Mouse (Mus musculus) hindbrain, embryonic 12.5 days (tissue): ENCODE measurements at regions not wholly inside any gene's neighbourhood (a gene's known extent, or its start where the extent isn't known, plus 50 kb on each side); places are given as distances from the start of the nearest gene placed in this dataset.

Source experiments
- ATAC-seq: fragments of 200-750 bp; cut with Nextera tagmentation; 2 replicates; pipeline ENCODE4 v1.8.0; 2017; ENCODE audit warnings: moderate TSS enrichment; ENCODE audit not compliant: low FRiP score
- H3K27ac ChIP-seq: fragments of 300-500 bp; sonication (generic); 2 replicates; pipeline ENCODE4 v1.5.1; 2016; ENCODE audit warnings: mild to moderate bottlenecking
- H3K27me3 ChIP-seq: fragments of 300-500 bp; sonication (generic); 2 replicates; pipeline ENCODE4 v1.6.1; 2016; ENCODE audit warnings: mild to moderate bottlenecking
- H3K36me3 ChIP-seq: fragments of 300-500 bp; sonication (generic); 2 replicates; pipeline ENCODE4 v1.6.1; 2016; ENCODE audit warnings: mild to moderate bottlenecking
- H3K4me1 ChIP-seq: fragments of 300-500 bp; sonication (generic); 2 replicates; pipeline ENCODE4 v1.6.1; 2016
- H3K4me2 ChIP-seq: fragments of 300-500 bp; sonication (generic); replicated peaks from 2 replicates; pipeline ENCODE4 v1.6.1; 2016; ENCODE audit warnings: mild to moderate bottlenecking
- H3K4me3 ChIP-seq: fragments of 300-500 bp; sonication (generic); 2 replicates; pipeline ENCODE4 v1.5.1; 2016; ENCODE audit warnings: mild to moderate bottlenecking
- H3K9ac ChIP-seq: fragments of 300-500 bp; sonication (generic); 2 replicates; pipeline ENCODE4 v1.6.1; 2016; ENCODE audit warnings: mild to moderate bottlenecking, moderate library complexity
- H3K9me3 ChIP-seq: fragments of 300-500 bp; sonication (generic); replicated peaks from 2 replicates; pipeline ENCODE4 v1.6.1; 2016; ENCODE audit warnings: mild to moderate bottlenecking
- WGBS: fragments of 180-500 bp; shearing (Covaris S2); methylation state at CpG from one replicate; pipeline ENCODE4 v1.1.7; 2016; 5-methylcytosine and 5-hydroxymethylcytosine counted together

DNA sequence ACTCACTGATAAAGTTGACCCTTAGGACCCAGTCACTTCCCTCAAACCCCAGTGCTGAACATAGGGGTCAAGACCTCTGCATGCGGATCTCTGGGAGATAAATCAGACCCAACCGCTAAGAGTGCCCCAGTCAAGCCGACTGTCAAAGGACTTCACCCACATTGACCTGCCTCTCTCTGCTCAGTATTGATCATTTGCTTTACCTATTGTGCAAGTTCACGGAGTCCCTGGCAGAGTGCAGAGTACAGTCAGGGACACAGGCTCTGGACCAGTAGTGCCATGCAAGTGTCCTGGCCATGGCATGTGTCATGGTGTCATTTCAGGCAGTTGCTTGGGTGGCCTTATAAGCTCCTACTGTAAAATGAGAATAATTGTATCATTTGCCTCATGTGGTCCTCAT lies 169.9 kb downstream of the Dyrk2 start:
- Histone ChIP-seq H3K4me3 (no peak overlapping the region), H3K9me3 (no peaks in the 10 kb centered on the region), H3K9ac (no peak overlapping the region), H3K36me3 (no peaks in the 10 kb centered on the region), H3K4me1 (no peaks in the 10 kb centered on the region), H3K27ac (no peak overlapping the region), H3K27me3 (no peaks in the 10 kb centered on the region), H3K4me2 (no peak overlapping the region)
- no peak for ATAC-seq
- 85% methylated on average over 4 of the region's 4 CpGs for WGBS

DNA sequence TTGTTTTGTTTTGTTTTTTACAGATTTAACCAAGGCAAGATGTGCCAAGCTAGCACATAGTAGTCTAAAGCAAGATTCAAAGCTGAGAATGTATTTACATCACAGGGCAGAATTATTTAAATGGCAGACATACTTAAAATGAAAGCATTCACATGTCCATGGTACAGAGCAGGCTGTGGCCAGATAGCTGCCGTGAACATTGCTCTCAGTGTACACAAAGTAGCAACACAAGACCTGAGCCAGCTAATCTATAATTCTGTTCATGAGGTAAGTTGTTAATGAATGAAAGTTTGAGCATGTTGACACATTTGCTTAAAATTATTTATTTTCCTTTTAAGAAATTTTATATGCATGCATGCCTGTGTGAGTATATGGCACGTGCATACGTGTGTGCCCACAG lies 164.0 kb downstream of the Dyrk2 start:
- no peak overlapping the region for H3K4me3 ChIP-seq
- no peaks in the 10 kb centered on the region for H3K4me1 ChIP-seq
- H3K27ac ChIP-seq, result no peak overlapping the region
- H3K9ac ChIP-seq, result no peak overlapping the region
- H3K36me3 ChIP-seq, result no peaks in the 10 kb centered on the region
- WGBS, result 95% methylated on average over 3 of the region's 3 CpGs
- H3K27me3 ChIP-seq, result no peaks in the 10 kb centered on the region
- no peak for ATAC-seq
- H3K9me3 ChIP-seq, result no peaks in the 10 kb centered on the region
- H3K4me2 ChIP-seq, result no peak overlapping the region

DNA sequence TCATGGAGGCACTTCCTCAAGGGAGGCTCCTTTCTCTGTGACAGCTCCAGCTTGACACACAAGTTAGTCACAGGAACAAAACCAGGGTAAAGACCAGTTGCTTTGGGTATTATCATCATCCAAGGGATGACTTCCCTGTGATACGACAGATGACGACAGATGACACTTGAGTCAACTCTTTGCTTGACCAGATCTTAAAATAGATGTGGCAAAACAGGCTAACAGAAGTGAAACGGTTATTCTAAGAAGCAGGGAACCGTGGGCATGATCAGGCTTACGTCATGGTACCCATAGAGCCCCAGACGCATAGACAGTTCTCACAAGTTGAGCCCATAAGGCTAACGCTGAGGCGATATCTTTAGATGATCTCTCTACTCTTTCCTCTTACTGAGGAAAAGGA lies 160.3 kb downstream of the Dyrk2 start:
- Histone ChIP-seq H3K27me3 (no peaks in the 10 kb centered on the region), H3K27ac (no peak overlapping the region), H3K4me3 (no peak overlapping the region), H3K9ac (no peak overlapping the region), H3K36me3 (no peaks in the 10 kb centered on the region), H3K9me3 (no peaks in the 10 kb centered on the region), H3K4me1 (peaks cover 8% of the 10 kb centered on the region; the same call in 1 of the 2 replicates), H3K4me2 (no peak overlapping the region)
- no peak for ATAC-seq
- 93% methylated on average over 8 of the region's 8 CpGs for whole genome bisulfite sequencing

DNA sequence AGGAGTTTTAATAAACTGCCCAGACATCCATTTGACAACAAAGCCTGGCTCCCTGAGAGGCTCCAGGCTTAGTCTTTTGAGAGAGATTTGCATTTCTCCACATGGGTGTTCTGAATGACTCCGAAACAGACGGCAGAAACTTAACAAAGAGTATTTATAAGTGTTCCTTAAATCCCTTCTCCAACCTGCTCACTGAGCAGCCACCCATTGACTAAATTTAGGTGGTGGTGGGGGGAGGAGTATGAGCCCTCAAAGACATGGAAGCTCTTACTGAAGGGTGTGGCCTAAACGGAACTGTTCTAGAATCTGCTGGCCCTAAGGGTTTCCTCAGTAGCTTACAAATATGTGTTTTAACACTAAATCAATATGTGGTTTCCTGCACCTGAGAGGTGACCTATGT lies 158.5 kb downstream of the Dyrk2 start:
- no peaks in the 10 kb centered on the region for H3K27me3 ChIP-seq
- H3K4me2 ChIP-seq, result no peak overlapping the region
- no peak overlapping the region for H3K9ac ChIP-seq
- WGBS, result 60% methylated on average over 3 of the region's 3 CpGs
- no peaks in the 10 kb centered on the region for H3K9me3 ChIP-seq
- H3K36me3 ChIP-seq, result no peaks in the 10 kb centered on the region
- H3K27ac ChIP-seq, result no peak overlapping the region
- ATAC-seq, result no peak
- H3K4me1 ChIP-seq, result peaks cover 8% of the 10 kb centered on the region; the same call in 1 of the 2 replicates
- no peak overlapping the region for H3K4me3 ChIP-seq

GRCm38 (mm10) chr10:118711951-118712350 lies 158.1 kb downstream of the Dyrk2 start:
- Histone ChIP-seq H3K27me3 (no peaks in the 10 kb centered on the region), H3K36me3 (no peaks in the 10 kb centered on the region), H3K27ac (no peak overlapping the region), H3K4me2 (no peak overlapping the region), H3K9me3 (no peaks in the 10 kb centered on the region), H3K4me3 (no peak overlapping the region), H3K9ac (no peak overlapping the region), H3K4me1 (peaks cover 8% of the 10 kb centered on the region; the same call in 1 of the 2 replicates)
- no peak for ATAC-seq
- WGBS, result 72% methylated on average over 10 of the region's 10 CpGs

GRCm38 (mm10) chr10:118712951-118713350 lies 157.1 kb downstream of the Dyrk2 start:
- no peak overlapping the region for H3K27ac ChIP-seq
- no peak overlapping the region for H3K4me3 ChIP-seq
- peaks cover 8% of the 10 kb centered on the region; the same call in 1 of the 2 replicates for H3K4me1 ChIP-seq
- no peak overlapping the region for H3K4me2 ChIP-seq
- WGBS, result 86% methylated on average over 6 of the region's 6 CpGs
- H3K9ac ChIP-seq, result no peak overlapping the region
- no peaks in the 10 kb centered on the region for H3K27me3 ChIP-seq
- H3K36me3 ChIP-seq, result no peaks in the 10 kb centered on the region
- H3K9me3 ChIP-seq, result no peaks in the 10 kb centered on the region
- no peak for ATAC-seq

DNA sequence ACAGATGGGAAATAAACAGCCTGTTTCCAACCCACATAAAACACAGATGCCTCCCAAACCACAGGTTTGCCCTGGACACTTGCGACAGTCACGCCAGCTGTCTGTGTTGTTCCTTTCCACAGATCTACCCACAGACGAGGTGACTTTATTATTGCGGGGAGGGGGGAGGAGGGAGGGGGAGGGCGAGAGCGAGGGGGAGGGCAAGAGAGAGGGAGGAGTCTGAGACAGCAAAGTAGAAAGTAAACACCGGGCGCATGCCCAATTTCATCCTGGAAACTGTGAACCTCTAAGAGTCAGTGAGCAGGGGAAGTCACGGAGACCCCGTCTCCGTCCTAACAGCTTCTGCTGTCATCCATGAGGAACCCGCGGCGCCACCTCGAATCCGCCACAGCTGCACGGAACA lies 155.8 kb downstream of the Dyrk2 start:
- H3K4me1 ChIP-seq, result peaks cover 8% of the 10 kb centered on the region; the same call in 1 of the 2 replicates
- no peak overlapping the region for H3K27ac ChIP-seq
- 88% methylated on average over 17 of the region's 17 CpGs for WGBS
- no peak overlapping the region for H3K4me3 ChIP-seq
- no peak for ATAC-seq
- H3K9ac ChIP-seq, result no peak overlapping the region
- no peaks in the 10 kb centered on the region for H3K27me3 ChIP-seq
- H3K9me3 ChIP-seq, result no peaks in the 10 kb centered on the region
- H3K36me3 ChIP-seq, result no peaks in the 10 kb centered on the region
- no peak overlapping the region for H3K4me2 ChIP-seq

DNA sequence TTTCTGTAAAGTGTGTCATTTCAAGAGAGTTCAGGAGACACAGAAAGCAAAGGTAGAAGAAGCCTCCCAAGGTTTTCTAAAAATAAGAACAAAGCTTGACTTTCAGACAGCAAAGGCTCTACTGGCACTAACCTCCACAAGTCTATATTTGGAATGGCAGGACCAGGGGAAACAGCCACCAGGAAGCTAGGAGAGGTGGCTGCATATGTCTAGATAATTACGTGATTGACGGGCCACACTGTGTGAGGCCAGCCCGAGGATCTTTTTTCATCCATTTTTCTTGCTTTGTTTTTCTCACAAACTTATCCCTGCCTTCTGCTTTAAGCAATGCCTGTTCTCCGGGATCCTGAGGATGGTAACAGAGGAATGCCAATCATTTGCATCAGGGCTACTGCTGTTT lies 155.4 kb downstream of the Dyrk2 start:
- WGBS, result 85% methylated on average over 4 of the region's 4 CpGs
- no peak overlapping the region for H3K4me2 ChIP-seq
- no peak for ATAC-seq

GRCm38 (mm10) chr10:118720630-118721029 lies 149.4 kb downstream of the Dyrk2 start:
- Histone ChIP-seq H3K27me3 (no peaks in the 10 kb centered on the region), H3K36me3 (no peaks in the 10 kb centered on the region), H3K27ac (0 out of 2 replicates have a peak overlapping the region, but pooled peaks have one; percentile 30), H3K4me1 (0 out of 2 replicates have a peak, but pooled peaks cover 12% of the 10 kb centered on the region), H3K4me2 (no peak overlapping the region), H3K9ac (no peak overlapping the region), H3K9me3 (no peaks in the 10 kb centered on the region), H3K4me3 (no peak overlapping the region)
- no peak for ATAC-seq
- WGBS, result 30% methylated on average over 1 of the region's 1 CpGs

More for the DNA sequence above, 155.4 kb downstream of the Dyrk2 start:
- peaks cover 8% of the 10 kb centered on the region; the same call in 1 of the 2 replicates for H3K4me1 ChIP-seq
- no peaks in the 10 kb centered on the region for H3K9me3 ChIP-seq
- H3K9ac ChIP-seq, result no peak overlapping the region
- no peaks in the 10 kb centered on the region for H3K36me3 ChIP-seq
- no peak overlapping the region for H3K27ac ChIP-seq
- no peaks in the 10 kb centered on the region for H3K27me3 ChIP-seq
- H3K4me3 ChIP-seq, result no peak overlapping the region

DNA sequence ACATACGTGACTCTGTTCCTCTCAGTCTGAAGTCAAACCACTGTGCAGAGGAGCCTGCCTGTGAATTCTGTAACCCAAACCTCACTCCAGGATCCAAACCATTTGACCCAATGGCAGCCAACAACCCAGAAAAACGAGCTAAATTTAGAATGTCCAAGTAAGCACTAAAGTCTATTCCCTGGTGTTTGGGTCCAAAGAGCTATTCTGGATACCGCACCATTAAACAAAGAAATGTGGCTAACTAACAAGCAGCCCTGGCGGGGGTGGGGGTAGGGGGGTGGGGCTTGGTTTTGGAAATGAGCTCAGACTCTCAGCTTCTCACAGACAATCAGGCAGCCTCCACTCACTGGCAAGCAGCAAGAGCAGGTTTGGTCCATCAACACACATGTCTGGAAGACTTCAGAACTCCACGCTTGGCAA lies 147.9 kb downstream of the Dyrk2 start:
- Histone ChIP-seq H3K4me1 (0 out of 2 replicates have a peak, but pooled peaks cover 12% of the 10 kb centered on the region), H3K9me3 (no peaks in the 10 kb centered on the region), H3K27me3 (no peaks in the 10 kb centered on the region), H3K4me2 (no peak overlapping the region), H3K9ac (no peak overlapping the region), H3K4me3 (no peak overlapping the region), H3K27ac (0 out of 2 replicates have a peak overlapping the region, but pooled peaks have one; percentile 17), H3K36me3 (no peaks in the 10 kb centered on the region)
- 44% methylated on average over 5 of the region's 5 CpGs for WGBS
- no peak for ATAC-seq

- Histone ChIP-seq H3K27me3 (no peaks in the 10 kb centered on the region), H3K36me3 (no peaks in the 10 kb centered on the region), H3K27ac (no peak overlapping the region), H3K4me1 (0 out of 2 replicates have a peak, but pooled peaks cover 12% of the 10 kb centered on the region), H3K9ac (no peak overlapping the region), H3K4me3 (no peak overlapping the region), H3K4me2 (no peak overlapping the region), H3K9me3 (no peaks in the 10 kb centered on the region)
- no peak for ATAC-seq
- WGBS, result 59% methylated on average over 3 of the region's 3 CpGs
Observed at GRCm38 (mm10) chr10:118722671-118723070, 147.3 kb downstream of the Dyrk2 start.

DNA sequence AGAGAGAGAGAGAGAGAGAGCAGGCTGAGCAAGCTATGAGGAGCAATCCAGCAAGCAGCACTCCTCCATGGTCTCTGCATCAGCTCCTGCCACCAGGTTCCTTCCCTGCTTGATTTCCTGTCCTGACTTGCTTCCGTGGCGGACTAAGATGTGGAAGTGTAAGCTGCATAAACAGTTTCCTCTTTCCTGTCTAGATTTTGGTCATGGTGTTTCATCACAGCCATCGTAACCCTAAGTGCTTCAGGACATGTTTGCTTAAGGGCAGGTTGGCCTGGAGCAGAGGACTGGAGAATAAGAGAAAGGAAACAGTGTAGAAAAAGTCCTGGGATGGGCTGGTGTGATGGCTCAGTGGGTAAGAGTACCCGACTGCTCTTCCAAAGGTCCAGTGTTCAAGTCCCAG lies 133.9 kb downstream of the Dyrk2 start:
- WGBS, result 93% methylated on average over 4 of the region's 4 CpGs
- H3K36me3 ChIP-seq, result no peaks in the 10 kb centered on the region
- no peaks in the 10 kb centered on the region for H3K4me1 ChIP-seq
- H3K4me2 ChIP-seq, result no peak overlapping the region
- H3K9ac ChIP-seq, result no peak overlapping the region
- H3K9me3 ChIP-seq, result no peaks in the 10 kb centered on the region
- ATAC-seq, result no peak
- H3K27ac ChIP-seq, result no peak overlapping the region
- H3K4me3 ChIP-seq, result no peak overlapping the region
- H3K27me3 ChIP-seq, result no peaks in the 10 kb centered on the region

DNA sequence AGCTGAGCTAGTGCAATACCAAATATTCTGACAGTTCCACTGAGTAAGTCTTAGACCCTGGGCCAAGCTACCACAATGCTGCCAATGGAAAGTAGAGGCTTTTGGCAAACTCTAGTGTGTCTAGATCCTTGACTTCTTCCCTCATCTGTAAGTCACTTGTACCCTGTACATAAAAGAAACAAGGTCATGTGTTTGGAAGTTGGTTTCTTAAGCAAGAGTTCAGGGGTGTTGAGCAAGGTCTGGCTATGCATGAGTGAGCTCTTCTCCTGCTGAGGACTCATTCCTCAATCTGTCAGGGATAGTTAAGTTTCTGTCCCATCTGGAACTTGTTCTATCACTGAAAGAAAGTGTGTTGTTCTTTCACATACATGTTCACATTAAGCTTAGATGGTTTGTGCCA lies 132.9 kb downstream of the Dyrk2 start:
- no peak overlapping the region for H3K27ac ChIP-seq
- H3K4me2 ChIP-seq, result no peak overlapping the region
- H3K4me1 ChIP-seq, result no peaks in the 10 kb centered on the region
- ATAC-seq, result no peak
- H3K36me3 ChIP-seq, result no peaks in the 10 kb centered on the region
- no peaks in the 10 kb centered on the region for H3K9me3 ChIP-seq
- H3K9ac ChIP-seq, result no peak overlapping the region
- no peaks in the 10 kb centered on the region for H3K27me3 ChIP-seq
- no peak overlapping the region for H3K4me3 ChIP-seq
